Mouse (Mus musculus): ENCODE data around the gene Zfp14. TPM values are rescaled to one million over a fixed set of nuclear protein-coding genes. Genes with fewer than 3 reads are reported as not detected.

The Zfp14 gene
- total and polyA plus RNA-seq, 3 experiments = 0.34 to 0.54 (median 0.34) TPM

- Histone ChIP-seq H3K36me3 (replicated peaks in 1 of 2; ENCODE audit: control insufficient read depth in 1 of 2, insufficient read depth in 1 of 2, low read length in 1 of 2) (peaks cover 54 to 84% of the 10 kb centered on the region in 2 experiments), H3K79me2 (replicated peaks; ENCODE audit: control insufficient read depth, extremely low read depth, insufficient read depth, poor library complexity, severe bottlenecking) (no peaks in the 10 kb centered on the region), H3K4me1 (ENCODE audit: control insufficient read depth in 1 of 2, insufficient read depth in 2 of 2) (no peaks in the 10 kb centered on the region), H3K9ac (ENCODE audit: insufficient read depth, low read depth) (no peak overlapping the region), H3K27me3 (replicated peaks) (no peaks in the 10 kb centered on the region), H3K9me3 (replicated peaks; ENCODE audit: low read length) (no peaks in the 10 kb centered on the region), H3K27ac (ENCODE audit: insufficient read depth, low read depth) (no peak overlapping the region), H3K4me3 (replicated peaks in 1 of 3; ENCODE audit: low read depth in 2 of 3, low read length in 2 of 3, poor library complexity in 1 of 3) (no peak overlapping the region), H3K4me2 (ENCODE audit: insufficient read depth, low read depth, poor library complexity, severe bottlenecking) (no peak overlapping the region)
- in situ Hi-C loops (cut with MboI; ENCODE audit: low pct_ligation_motif_present, low pct_unique_long_range_greater_than_20kb, low sequenced_read_pairs) = no loop called here
- DNase-seq (ENCODE audit: extremely low read depth) = no peak
- dilution Hi-C loops (cut with MboI; ENCODE audit: extremely low pct_ligation_motif_present, extremely low pct_unique_long_range_greater_than_20kb, low sequenced_read_pairs) = no loop called here
- TF ChIP-seq MEF2A (IDR thresholded peaks at IDR 0.05; ENCODE audit: borderline replicate concordance, low read depth, low read length) (no peak), JUN (IDR thresholded peaks at IDR 0.05; ENCODE audit: insufficient read depth, low read depth, low read length) (no peak), MAX (IDR thresholded peaks at IDR 0.05; ENCODE audit: low read length) (no peak), SIN3A (IDR thresholded peaks at IDR 0.05; ENCODE audit: low read length) (no peak), MAFK (IDR thresholded peaks at IDR 0.05; ENCODE audit: insufficient replicate concordance, low read length) (no peak), TBP (conservative IDR thresholded peaks at IDR 0.05; ENCODE audit: low read depth, low read length) (no peak), HCFC1 (IDR thresholded peaks at IDR 0.05; ENCODE audit: low read depth, low read length) (no peak), NRF1 (IDR thresholded peaks at IDR 0.05; ENCODE audit: low read depth, low read length) (no peak), USF2 (conservative IDR thresholded peaks at IDR 0.05; ENCODE audit: low read depth, low read length) (no peak), E2F4 (IDR thresholded peaks at IDR 0.05; ENCODE audit: insufficient replicate concordance, low read depth, low read length) (no peak), ELF1 (IDR thresholded peaks at IDR 0.05; ENCODE audit: low read depth, low read length) (no peak), RAD21 (IDR thresholded peaks at IDR 0.05; ENCODE audit: low read depth, low read length) (no peak)
Measured at GRCm38 (mm10) chr7:30023800-30024199, 27.4 kb downstream of the Zfp14 start.

DNA sequence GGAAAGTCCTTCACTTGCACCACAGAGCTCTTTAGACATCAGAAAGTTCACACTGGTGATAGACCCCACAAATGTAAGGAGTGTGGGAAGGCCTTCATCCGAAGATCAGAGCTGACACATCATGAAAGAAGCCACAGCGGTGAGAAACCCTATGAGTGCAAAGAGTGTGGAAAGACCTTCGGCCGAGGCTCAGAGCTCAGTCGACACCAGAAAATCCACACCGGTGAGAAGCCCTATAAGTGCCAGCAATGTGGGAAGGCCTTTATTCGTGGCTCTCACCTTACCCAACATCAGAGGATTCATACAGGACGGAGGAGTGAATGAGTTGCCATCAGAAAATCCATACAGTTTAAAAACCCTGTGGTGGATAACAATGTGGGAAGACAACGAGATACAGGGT is 27.9 kb downstream of the Zfp14 start:
- Histone ChIP-seq H3K9me3 (replicated peaks; ENCODE audit: low read length) (no peaks in the 10 kb centered on the region), H3K4me1 (ENCODE audit: control insufficient read depth in 1 of 2, insufficient read depth in 2 of 2) (no peaks in the 10 kb centered on the region), H3K79me2 (replicated peaks; ENCODE audit: control insufficient read depth, extremely low read depth, insufficient read depth, poor library complexity, severe bottlenecking) (no peaks in the 10 kb centered on the region), H3K4me2 (ENCODE audit: insufficient read depth, low read depth, poor library complexity, severe bottlenecking) (no peak overlapping the region), H3K9ac (ENCODE audit: insufficient read depth, low read depth) (no peak overlapping the region), H3K4me3 (replicated peaks in 1 of 3; ENCODE audit: low read depth in 2 of 3, low read length in 2 of 3, poor library complexity in 1 of 3) (no peak overlapping the region), H3K36me3 (replicated peaks in 1 of 2; ENCODE audit: control insufficient read depth in 1 of 2, insufficient read depth in 1 of 2, low read length in 1 of 2) (peaks cover 59 to 86% of the 10 kb centered on the region in 2 experiments), H3K27ac (ENCODE audit: insufficient read depth, low read depth) (no peak overlapping the region), H3K27me3 (replicated peaks) (no peaks in the 10 kb centered on the region)
- TF ChIP-seq JUND (conservative IDR thresholded peaks at IDR 0.05; ENCODE audit: low read depth, low read length) (no peak), USF2 (conservative IDR thresholded peaks at IDR 0.05; ENCODE audit: low read depth, low read length) (no peak), ELF1 (IDR thresholded peaks at IDR 0.05; ENCODE audit: low read depth, low read length) (no peak), HCFC1 (IDR thresholded peaks at IDR 0.05; ENCODE audit: low read depth, low read length) (no peak), EP300 (IDR thresholded peaks at IDR 0.05; ENCODE audit: low read length) (no peak), MEF2A (IDR thresholded peaks at IDR 0.05; ENCODE audit: borderline replicate concordance, low read depth, low read length) (no peak), ZMIZ1 (IDR thresholded peaks at IDR 0.05; ENCODE audit: low read depth, low read length) (no peak)
- no peak for DNase-seq (ENCODE audit: extremely low read depth)
- dilution Hi-C loops (cut with MboI; ENCODE audit: extremely low pct_ligation_motif_present, extremely low pct_unique_long_range_greater_than_20kb, low sequenced_read_pairs) = no loop called here
- in situ Hi-C loops (cut with MboI; ENCODE audit: low pct_ligation_motif_present, low pct_unique_long_range_greater_than_20kb, low sequenced_read_pairs) = no loop called here

Data from CH12.LX (cell line).